Mouse (Mus musculus) ES-Bruce4 (cell line): Measurements from ENCODE around the gene Apbb2. TPM values are rescaled to one million over a fixed set of nuclear protein-coding genes. Genes with fewer than 3 reads are reported as not detected.

ENCODE experiments used
- H3K27ac ChIP-seq: 2 replicates; pipeline ENCODE4 v1.5.1; 2012; ENCODE audit warnings: low read length, inconsistent platforms; ENCODE audit not compliant: insufficient read depth
- H3K27me3 ChIP-seq: 2 replicates; pipeline ENCODE4 v1.6.1; 2012; ENCODE audit warnings: mild to moderate bottlenecking, low read length, inconsistent platforms; ENCODE audit not compliant: control insufficient read depth, poor library complexity, insufficient read depth, severe bottlenecking
- H3K36me3 ChIP-seq: 2 replicates; pipeline ENCODE4 v1.6.1; 2012; ENCODE audit warnings: inconsistent platforms, mild to moderate bottlenecking, low read length, moderate library complexity; ENCODE audit not compliant: control insufficient read depth, poor library complexity, insufficient read depth, severe bottlenecking
- H3K4me1 ChIP-seq: one replicate; pipeline ENCODE4 v1.8.1; 2011; ENCODE audit warnings: low read length; ENCODE audit not compliant: control insufficient read depth, insufficient read depth
- H3K4me3 ChIP-seq: 2 replicates; pipeline ENCODE4 v1.5.1; 2011; ENCODE audit warnings: low read depth, mild to moderate bottlenecking, low read length
- H3K9ac ChIP-seq: 2 replicates; pipeline ENCODE4 v1.6.1; 2012; ENCODE audit warnings: low read depth, mild to moderate bottlenecking, inconsistent platforms; ENCODE audit not compliant: poor library complexity, severe bottlenecking
- H3K9me3 ChIP-seq: replicated peaks from 2 replicates; pipeline ENCODE4 v1.6.1; 2012; ENCODE audit warnings: mild to moderate bottlenecking, low read length, inconsistent platforms; ENCODE audit not compliant: control insufficient read depth, poor library complexity, insufficient read depth, severe bottlenecking
- CTCF ChIP-seq: IDR thresholded peaks from one replicate; pipeline ENCODE4 v1.8.1; 2011; ENCODE audit warnings: low read depth, low read length
- EP300 ChIP-seq: IDR thresholded peaks from 2 replicates; pipeline ENCODE4 v1.6.1; 2011; ENCODE audit warnings: low read depth, low read length; ENCODE audit not compliant: insufficient read depth
- POLR2A ChIP-seq: IDR thresholded peaks from one replicate; pipeline ENCODE4 v1.8.1; 2011; ENCODE audit warnings: low read length; ENCODE audit not compliant: insufficient read depth
- polyA plus RNA-seq: library from polyadenylated mRNA; stranded (reverse); fragments of >200 nt; gene quantifications from 2 replicates; pipeline ENCODE4 v1.2.4, GENCODE M21; 2011; ENCODE audit warnings: low read depth; ENCODE audit not compliant: missing spikeins, insufficient read depth, insufficient read length

Apbb2 gene
- polyA plus RNA-seq, 1 experiment: 39.0 TPM

DNA sequence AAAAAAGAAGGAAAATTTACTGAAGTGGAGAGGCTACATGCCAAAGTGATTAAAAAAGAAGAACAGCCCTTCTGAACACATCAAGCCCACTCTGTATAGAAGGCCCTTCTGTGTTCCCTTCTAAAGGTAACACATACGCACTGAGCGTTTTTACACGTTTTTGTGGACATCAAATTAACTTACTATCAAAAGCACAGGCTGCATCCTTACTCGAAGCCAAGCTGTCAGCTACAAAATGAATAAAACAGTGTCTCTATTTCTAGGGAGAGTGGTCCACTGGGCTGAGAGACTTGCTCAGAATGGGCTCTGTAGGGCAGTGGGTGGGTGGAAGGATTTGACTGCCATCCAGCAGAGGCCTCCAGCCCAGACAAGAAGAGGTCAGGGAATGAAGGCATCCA is 126.0 kb downstream of the Apbb2 start:
- H3K9ac ChIP-seq: no peak overlapping the region
- H3K36me3 ChIP-seq: no peaks in the 10 kb centered on the region
- TF ChIP-seq POLR2A: no peak
- TF ChIP-seq EP300: no peak
- TF ChIP-seq CTCF: no peak
- H3K27me3 ChIP-seq: no peaks in the 10 kb centered on the region
- no peak overlapping the region for H3K4me3 ChIP-seq
- peaks cover 2% of the 10 kb centered on the region for H3K4me1 ChIP-seq
- H3K27ac ChIP-seq: no peak overlapping the region
- H3K9me3 ChIP-seq: no peaks in the 10 kb centered on the region

DNA sequence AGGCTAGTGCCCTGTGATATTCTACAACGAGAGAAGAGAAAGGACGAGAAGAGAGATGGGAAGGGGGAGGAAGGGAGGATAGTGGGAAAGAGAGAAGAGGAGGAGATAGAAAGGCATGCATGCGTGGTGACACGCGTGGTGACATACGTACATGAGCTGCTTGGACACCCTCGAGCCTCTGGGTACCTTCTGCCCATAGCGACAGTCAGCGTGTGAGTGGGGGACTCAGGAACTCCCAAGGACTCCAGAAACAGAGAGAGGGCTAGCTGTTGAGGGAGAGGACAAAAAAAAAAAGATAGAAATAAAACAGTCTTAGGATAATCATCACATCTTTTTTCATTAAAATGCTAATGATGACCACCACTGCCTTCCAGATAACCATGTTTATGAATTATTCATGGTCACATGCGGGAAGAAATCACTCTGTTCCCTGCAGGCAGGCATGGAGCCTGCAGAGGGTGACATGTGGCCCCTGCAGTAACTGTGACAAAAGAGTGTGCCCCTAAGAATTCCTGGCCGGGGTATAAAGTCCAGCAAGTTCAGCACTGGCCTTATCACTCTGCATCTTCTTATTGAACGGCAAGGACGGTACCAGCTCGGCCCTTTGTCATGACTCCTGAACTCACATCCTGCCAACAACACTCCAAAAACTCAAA is 126.5 kb downstream of the Apbb2 start:
- Histone ChIP-seq H3K4me1 (peaks cover 2% of the 10 kb centered on the region), H3K9me3 (no peaks in the 10 kb centered on the region), H3K4me3 (no peak overlapping the region), H3K27ac (no peak overlapping the region), H3K36me3 (no peaks in the 10 kb centered on the region), H3K27me3 (no peaks in the 10 kb centered on the region), H3K9ac (no peak overlapping the region)
- no peak for TF ChIP-seq EP300
- no peak for TF ChIP-seq CTCF
- no peak for TF ChIP-seq POLR2A

DNA sequence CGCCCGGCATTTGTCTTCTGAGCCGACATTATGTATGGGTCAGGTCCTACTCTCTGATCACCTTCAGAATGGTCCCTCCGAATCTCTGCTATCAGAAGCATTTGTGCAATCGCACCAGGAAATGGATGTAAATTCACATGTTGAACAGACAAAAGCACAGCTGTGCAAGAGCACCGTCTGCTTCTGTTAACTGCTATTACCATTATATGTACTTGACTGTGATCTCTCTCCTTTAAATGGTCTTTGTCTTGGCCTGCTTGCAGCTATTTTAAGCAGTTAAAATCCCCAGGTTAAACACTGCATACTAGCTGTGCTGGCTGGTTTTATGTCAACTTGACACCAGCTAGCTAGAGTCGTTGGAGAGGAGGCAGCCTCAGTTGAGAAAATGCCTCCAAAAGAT is 132.6 kb downstream of the Apbb2 start:
- no peaks in the 10 kb centered on the region for H3K36me3 ChIP-seq
- no peak overlapping the region for H3K9ac ChIP-seq
- no peaks in the 10 kb centered on the region for H3K9me3 ChIP-seq
- no peaks in the 10 kb centered on the region for H3K4me1 ChIP-seq
- H3K27ac ChIP-seq: no peak overlapping the region
- H3K4me3 ChIP-seq: no peak overlapping the region
- no peak for TF ChIP-seq CTCF
- no peak for TF ChIP-seq POLR2A
- no peak for TF ChIP-seq EP300
- no peaks in the 10 kb centered on the region for H3K27me3 ChIP-seq

DNA sequence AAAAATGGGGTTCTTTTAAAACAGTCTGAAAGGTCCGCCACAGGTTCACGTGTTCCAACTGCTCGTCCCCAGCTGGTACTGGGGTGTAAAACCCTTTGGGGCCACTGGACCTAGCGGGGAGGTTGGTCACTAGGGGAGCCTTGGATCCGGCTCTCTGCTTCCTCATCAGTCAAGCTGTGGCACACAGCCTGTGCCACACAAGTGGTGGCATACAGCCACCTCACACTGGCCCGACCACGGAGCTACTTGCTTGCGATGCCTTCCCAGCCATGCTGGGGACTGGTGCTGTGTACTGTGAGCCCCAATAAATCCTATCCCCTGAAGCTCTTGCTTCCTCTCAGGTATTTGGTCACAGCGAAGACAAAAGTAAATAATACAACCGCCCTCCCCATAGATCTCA is 142.3 kb downstream of the Apbb2 start:
- H3K36me3 ChIP-seq: no peaks in the 10 kb centered on the region
- H3K9me3 ChIP-seq: no peaks in the 10 kb centered on the region
- H3K9ac ChIP-seq: no peak overlapping the region
- no peak for TF ChIP-seq POLR2A
- H3K4me1 ChIP-seq: peaks cover 4% of the 10 kb centered on the region
- H3K27ac ChIP-seq: no peak overlapping the region
- H3K4me3 ChIP-seq: peak overlapping the region; percentile 8; the same call in 1 of the 2 replicates
- H3K27me3 ChIP-seq: no peaks in the 10 kb centered on the region

DNA sequence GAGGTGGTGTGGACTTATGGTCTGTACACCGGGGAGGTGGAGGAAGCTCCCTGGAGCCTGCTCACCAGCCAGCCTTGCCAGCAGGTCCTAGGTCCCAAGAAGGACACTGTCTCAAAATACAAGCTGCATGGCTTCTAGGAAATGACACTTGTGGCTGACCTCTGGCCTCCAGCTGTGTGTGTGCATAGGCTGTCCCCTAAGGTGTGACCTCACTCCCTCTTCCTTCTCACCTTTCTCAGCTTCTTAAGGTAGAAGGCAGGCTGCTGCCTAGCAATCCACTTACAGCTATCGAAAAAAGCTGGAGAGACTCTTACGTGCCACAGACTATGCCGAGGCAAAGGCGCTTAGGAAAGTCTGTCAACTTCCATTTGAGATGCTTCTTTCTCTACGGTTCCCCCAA is 142.8 kb downstream of the Apbb2 start:
- Histone ChIP-seq H3K4me1 (peaks cover 4% of the 10 kb centered on the region), H3K27ac (no peak overlapping the region), H3K9me3 (no peaks in the 10 kb centered on the region), H3K27me3 (no peaks in the 10 kb centered on the region), H3K9ac (no peak overlapping the region), H3K36me3 (no peaks in the 10 kb centered on the region), H3K4me3 (no peak overlapping the region)
- TF ChIP-seq EP300 (peak; percentile 48; the same call in 1 of the 2 replicates), POLR2A (no peak), CTCF (no peak)

DNA sequence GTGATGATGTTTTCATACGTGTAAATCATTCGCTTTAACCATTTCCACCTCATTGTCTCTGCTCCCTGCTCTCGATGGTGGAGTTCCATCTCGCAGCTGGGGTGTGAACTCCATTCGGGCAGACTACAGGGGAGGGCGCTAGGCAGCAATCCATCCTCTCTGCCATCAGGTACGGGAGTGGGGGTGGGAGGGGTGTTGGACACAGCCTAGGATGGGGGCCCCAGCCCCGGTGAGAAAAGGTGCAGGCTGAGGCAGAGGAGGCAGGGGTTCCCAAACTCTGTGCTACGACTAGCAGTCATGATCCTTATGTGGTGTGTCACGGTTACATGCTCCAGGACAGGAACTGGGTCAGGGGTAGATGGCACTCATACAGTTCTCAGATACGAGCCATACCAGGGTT is 144.4 kb downstream of the Apbb2 start:
- Histone ChIP-seq H3K27ac (no peak overlapping the region), H3K4me1 (peaks cover 4% of the 10 kb centered on the region), H3K9ac (no peak overlapping the region), H3K9me3 (no peaks in the 10 kb centered on the region), H3K36me3 (no peaks in the 10 kb centered on the region), H3K4me3 (no peak overlapping the region), H3K27me3 (no peaks in the 10 kb centered on the region)
- TF ChIP-seq POLR2A (no peak), EP300 (no peak), CTCF (no peak)
